Mouse (Mus musculus) MEL (cell line): Measurements from ENCODE around the gene Lrp4. TPM values are rescaled to one million over a fixed set of nuclear protein-coding genes. Genes with fewer than 3 reads are reported as not detected.

Experiments used
- DNase-seq: peaks from one replicate; pipeline ENCODE4 v3.0.0; 2011; ENCODE audit warnings: low read depth, low spot score
- H3K27ac ChIP-seq: 2 replicates; pipeline ENCODE4 v1.5.1; 2012; ENCODE audit warnings: low read depth, mild to moderate bottlenecking, control low read depth, low read length, moderate library complexity; ENCODE audit not compliant: control insufficient read depth
- H3K27me3 ChIP-seq, 2 experiments: fragments of 150-350 bp in 1 of 2; sonication (generic) in 1 of 2; 2 replicates each; pipeline ENCODE4 v1.6.1; 2012; ENCODE audit warnings: low read length in 2 of 2, mild to moderate bottlenecking in 2 of 2, improper control_type of control experiment in 1 of 2, moderate library complexity in 1 of 2; ENCODE audit not compliant: insufficient read depth in 2 of 2, control insufficient read depth in 1 of 2
- H3K36me3 ChIP-seq, 2 experiments: 2 replicates each; pipeline ENCODE4 v1.6.1; 2012 to 2014; ENCODE audit warnings: low read length in 2 of 2, improper control_type of control experiment in 1 of 2, inconsistent platforms in 1 of 2, mild to moderate bottlenecking in 1 of 2; ENCODE audit not compliant: insufficient read depth in 2 of 2, control insufficient read depth in 1 of 2
- H3K4me1 ChIP-seq, 2 experiments: fragments of 150-350 bp in 1 of 2; sonication (generic) in 1 of 2; 2 replicates each; pipeline ENCODE4 v1.6.1; 2012; ENCODE audit warnings: low read length in 2 of 2, improper control_type of control experiment in 1 of 2, mild to moderate bottlenecking in 1 of 2; ENCODE audit not compliant: insufficient read depth in 2 of 2, control insufficient read depth in 1 of 2
- H3K4me3 ChIP-seq, 2 experiments: fragments of 150-350 bp in 1 of 2; sonication (generic) in 1 of 2; 2 replicates each; pipeline ENCODE4 v1.5.1; 2012; ENCODE audit warnings: low read depth in 2 of 2, low read length in 2 of 2, mild to moderate bottlenecking in 2 of 2, moderate library complexity in 2 of 2, control low read depth in 1 of 2, improper control_type of control experiment in 1 of 2; ENCODE audit not compliant: control insufficient read depth in 1 of 2, insufficient read depth in 1 of 2
- H3K79me2 ChIP-seq: 2 replicates; pipeline ENCODE4 v1.6.1; 2012; ENCODE audit warnings: mild to moderate bottlenecking, low read length, moderate library complexity; ENCODE audit not compliant: control insufficient read depth, poor library complexity, insufficient read depth
- H3K9ac ChIP-seq: 2 replicates; pipeline ENCODE4 v1.6.1; 2012; ENCODE audit warnings: low read depth, mild to moderate bottlenecking, control low read depth, low read length, moderate library complexity; ENCODE audit not compliant: control insufficient read depth, poor library complexity, severe bottlenecking
- H3K9me3 ChIP-seq: fragments of 150-350 bp; sonication (generic); replicated peaks from 2 replicates; pipeline ENCODE4 v1.6.1; 2012; ENCODE audit warnings: mild to moderate bottlenecking, low read length, improper control_type of control experiment, moderate library complexity; ENCODE audit not compliant: insufficient read depth
- CHD1 ChIP-seq: IDR thresholded peaks from 2 replicates; pipeline ENCODE4 v1.6.1; 2012; ENCODE audit warnings: low read depth, mild to moderate bottlenecking, inconsistent platforms, low read length, improper control_type of control experiment
- CHD2 ChIP-seq: IDR thresholded peaks from 2 replicates; pipeline ENCODE4 v1.6.1; 2011; ENCODE audit warnings: low read length, improper control_type of control experiment
- E2F4 ChIP-seq: IDR thresholded peaks from 2 replicates; pipeline ENCODE4 v1.6.1; 2011; ENCODE audit warnings: low read depth, low read length, improper control_type of control experiment, borderline replicate concordance
- ELF1 ChIP-seq: IDR thresholded peaks from 2 replicates; pipeline ENCODE4 v1.6.1; 2014; ENCODE audit warnings: low read depth, mild to moderate bottlenecking, inconsistent platforms, low read length, improper control_type of control experiment, moderate library complexity
- ETS1 ChIP-seq: IDR thresholded peaks from 2 replicates; pipeline ENCODE4 v1.6.1; 2012; ENCODE audit warnings: low read depth, mild to moderate bottlenecking, inconsistent platforms, low read length, improper control_type of control experiment, moderate library complexity
- GATA1 ChIP-seq: IDR thresholded peaks from 2 replicates; pipeline ENCODE4 v1.6.1; 2011; ENCODE audit warnings: low read depth, low read length, improper control_type of control experiment
- HCFC1 ChIP-seq: IDR thresholded peaks from 2 replicates; pipeline ENCODE4 v1.6.1; 2012; ENCODE audit warnings: low read depth, mild to moderate bottlenecking, inconsistent platforms, low read length, improper control_type of control experiment, moderate library complexity
- JUND ChIP-seq: IDR thresholded peaks from 2 replicates; pipeline ENCODE4 v1.6.1; 2011; ENCODE audit warnings: low read depth, mild to moderate bottlenecking, improper control_type of control experiment, low read length
- MAZ ChIP-seq: IDR thresholded peaks from 2 replicates; pipeline ENCODE4 v1.6.1; 2012; ENCODE audit warnings: low read depth, mild to moderate bottlenecking, inconsistent platforms, low read length, improper control_type of control experiment
- MEF2A ChIP-seq: IDR thresholded peaks from 2 replicates; pipeline ENCODE4 v1.6.1; 2014; ENCODE audit warnings: low read depth, mild to moderate bottlenecking, inconsistent platforms, low read length, improper control_type of control experiment; ENCODE audit not compliant: poor library complexity, insufficient replicate concordance, severe bottlenecking; ENCODE audit errors: extremely low read depth
- MXI1 ChIP-seq: IDR thresholded peaks from 2 replicates; pipeline ENCODE4 v1.6.1; 2011; ENCODE audit warnings: mild to moderate bottlenecking, low read depth, low read length, improper control_type of control experiment
- MYB ChIP-seq: IDR thresholded peaks from 2 replicates; pipeline ENCODE4 v1.6.1; 2011; ENCODE audit warnings: mild to moderate bottlenecking, low read depth, low read length, improper control_type of control experiment
- NELFE ChIP-seq: IDR thresholded peaks from 2 replicates; pipeline ENCODE4 v1.6.1; 2011; ENCODE audit warnings: low read depth, low read length, improper control_type of control experiment
- POLR2A ChIP-seq, 2 experiments: IDR thresholded peaks; 2 replicates each; pipeline ENCODE4 v1.6.1; 2011 to 2012; ENCODE audit warnings: low read length in 2 of 2, mild to moderate bottlenecking in 2 of 2, control low read depth in 1 of 2, improper control_type of control experiment in 1 of 2, low read depth in 1 of 2, moderate library complexity in 1 of 2; ENCODE audit not compliant: control insufficient read depth in 1 of 2, insufficient read depth in 1 of 2, poor library complexity in 1 of 2
- POLR2AphosphoS2 ChIP-seq: IDR thresholded peaks from 2 replicates; pipeline ENCODE4 v1.6.1; 2011; ENCODE audit warnings: low read length, improper control_type of control experiment
- RAD21 ChIP-seq: IDR thresholded peaks from 2 replicates; pipeline ENCODE4 v1.6.1; 2011; ENCODE audit warnings: mild to moderate bottlenecking, low read depth, low read length, improper control_type of control experiment
- SIN3A ChIP-seq: IDR thresholded peaks from 2 replicates; pipeline ENCODE4 v1.6.1; 2012; ENCODE audit warnings: low read length, improper control_type of control experiment, inconsistent platforms
- SMC3 ChIP-seq: IDR thresholded peaks from 2 replicates; pipeline ENCODE4 v1.6.1; 2011; ENCODE audit warnings: low read depth, low read length, improper control_type of control experiment
- TAL1 ChIP-seq: IDR thresholded peaks from 2 replicates; pipeline ENCODE4 v1.6.1; 2012; ENCODE audit warnings: mild to moderate bottlenecking, inconsistent platforms, low read length, moderate library complexity, mixed read lengths
- TCF12 ChIP-seq: IDR thresholded peaks from 2 replicates; pipeline ENCODE4 v1.6.1; 2014; ENCODE audit warnings: low read depth, mild to moderate bottlenecking, inconsistent platforms, low read length, improper control_type of control experiment, moderate library complexity
- USF2 ChIP-seq, 2 experiments: IDR thresholded peaks; 2 replicates each; pipeline ENCODE4 v1.6.1; 2011 to 2012; ENCODE audit warnings: improper control_type of control experiment in 2 of 2, low read length in 2 of 2, borderline replicate concordance in 1 of 2, inconsistent platforms in 1 of 2, low read depth in 1 of 2, mild to moderate bottlenecking in 1 of 2; ENCODE audit not compliant: insufficient read depth in 1 of 2
- ZC3H11A ChIP-seq: IDR thresholded peaks from 2 replicates; pipeline ENCODE4 v1.6.1; 2012; ENCODE audit warnings: low read depth, mild to moderate bottlenecking, inconsistent platforms, low read length, improper control_type of control experiment
- ZMIZ1 ChIP-seq: IDR thresholded peaks from 2 replicates; pipeline ENCODE4 v1.6.1; 2012; ENCODE audit warnings: low read depth, mild to moderate bottlenecking, inconsistent platforms, low read length, improper control_type of control experiment, moderate library complexity
- polyA plus RNA-seq, 2 experiments: library from polyadenylated mRNA; stranded (reverse) in 1 of 2; unstranded in 1 of 2; fragments of >175 nt in 1 of 2; fragments of >200 nt in 1 of 2; gene quantifications; 2 replicates each; pipeline versions ENCODE4 v1.2.1 to v1.2.4; 2012; ENCODE audit warnings: low replicate concordance in 2 of 2, low read depth in 1 of 2; ENCODE audit not compliant: insufficient read length in 2 of 2, insufficient read depth in 1 of 2, missing spikeins in 1 of 2
- total RNA-seq: library from RNA; depleted of rRNA; stranded (reverse); fragments of 300-350 nt; gene quantifications from 2 replicates; pipeline ENCODE4 v1.2.3, GENCODE M21; 2012

The Lrp4 gene
- total and polyA plus RNA-seq, 3 experiments, result 1.1 to 2.8 TPM; not detected in 1

- peak; percentile 31 for DNase-seq
- H3K4me1 ChIP-seq, result peaks cover 7 to 15% of the 10 kb centered on the region in 2 experiments
- H3K9me3 ChIP-seq, result no peaks in the 10 kb centered on the region
- TF ChIP-seq CHD1 (no peak), SIN3A (no peak), POLR2AphosphoS2 (no peak), CHD2 (no peak), TCF12 (no peak), ZMIZ1 (no peak), ZC3H11A (no peak), MEF2A (no peak), MXI1 (no peak), SMC3 (no peak), MYB (no peak), ELF1 (no peak)
- TF ChIP-seq, all 39 proteins: peak for 0
- no peaks in the 10 kb centered on the region for H3K27me3 ChIP-seq
- no peaks in the 10 kb centered on the region; the same call in 1 of the 2 replicates for H3K79me2 ChIP-seq
- H3K36me3 ChIP-seq, result peaks cover 0 to 18% of the 10 kb centered on the region in 2 experiments; a peak in 2 of 4 replicates
- H3K9ac ChIP-seq, result peak overlapping the region; percentile 34; the same call in 1 of the 2 replicates
- H3K4me3 ChIP-seq, result peak overlapping the region; percentile 50 to 87
- peak overlapping the region; percentile 17; the same call in 1 of the 2 replicates for H3K27ac ChIP-seq
These were observed 715 bp upstream of the Lrp4 start for GRCm38 (mm10) chr2:91456491-91457100.

GRCm38 (mm10) chr2:91457656-91458251, 443 bp downstream of the Lrp4 start:
- Histone ChIP-seq H3K4me3 (peak overlapping the region; percentile 80 to 87), H3K9ac (peak overlapping the region; percentile 79), H3K36me3 (peaks cover 0 to 12% of the 10 kb centered on the region in 2 experiments; a peak in 2 of 4 replicates), H3K9me3 (no peaks in the 10 kb centered on the region), H3K4me1 (peaks cover 7 to 12% of the 10 kb centered on the region in 2 experiments), H3K79me2 (no peaks in the 10 kb centered on the region; the same call in 1 of the 2 replicates), H3K27ac (peak overlapping the region; percentile 24; the same call in 1 of the 2 replicates), H3K27me3 (no peaks in the 10 kb centered on the region)
- TF ChIP-seq MYB (no peak), GATA1 (no peak), SIN3A (peak; percentile 64), JUND (no peak), USF2 (IDR thresholded peaks at IDR 0.05; ENCODE audit: borderline replicate concordance in 1 of 2, insufficient read depth in 1 of 2, low read depth in 1 of 2, low read length in 2 of 2) (no peak), RAD21 (no peak), E2F4 (no peak), ETS1 (no peak), CHD2 (no peak), MXI1 (peak; percentile 56), TCF12 (0 out of 2 replicates have a peak, but pooled peaks have one; percentile 14), TAL1 (no peak), HCFC1 (no peak), SMC3 (no peak), ZMIZ1 (no peak), MAZ (no peak), NELFE (no peak), POLR2A (IDR thresholded peaks at IDR 0.05; ENCODE audit: control insufficient read depth in 1 of 2, insufficient read depth in 1 of 2, low read depth in 1 of 2, low read length in 2 of 2, poor library complexity in 1 of 2) (no peak)
- peak; percentile 75 for DNase-seq
